Mouse (Mus musculus) embryonic facial prominence, embryonic 10.5 days (tissue): ENCODE data around the gene Hba-a1. TPM values are rescaled to one million over a fixed set of nuclear protein-coding genes. Genes with fewer than 3 reads are reported as not detected.

Experiments used
- DNase-seq: peaks from one replicate; pipeline ENCODE4 v3.0.0-alpha.2; 2017; ENCODE audit warnings: low spot score
- H3K27ac ChIP-seq: fragments of 300-500 bp; sonication (generic); replicated peaks from 2 replicates; pipeline ENCODE4 v1.5.1; 2016; ENCODE audit warnings: mild to moderate bottlenecking
- H3K27me3 ChIP-seq: fragments of 300-500 bp; sonication (generic); replicated peaks from 2 replicates; pipeline ENCODE4 v1.6.1; 2016; ENCODE audit warnings: low read depth, mild to moderate bottlenecking; ENCODE audit not compliant: poor library complexity, severe bottlenecking
- H3K36me3 ChIP-seq: fragments of 300-500 bp; sonication (generic); replicated peaks from 2 replicates; pipeline ENCODE4 v1.6.1; 2016; ENCODE audit warnings: mild to moderate bottlenecking, moderate library complexity
- H3K4me1 ChIP-seq: fragments of 300-500 bp; sonication (generic); 2 replicates; pipeline ENCODE4 v1.6.1; 2016
- H3K4me3 ChIP-seq: fragments of 300-500 bp; sonication (generic); 2 replicates; pipeline ENCODE4 v1.5.1; 2016; ENCODE audit warnings: mild to moderate bottlenecking, moderate library complexity
- H3K9me3 ChIP-seq: fragments of 300-500 bp; sonication (generic); 2 replicates; pipeline ENCODE4 v1.6.1; 2016; ENCODE audit warnings: mild to moderate bottlenecking
- WGBS: fragments of 180-500 bp; shearing (Covaris S2); methylation state at CpG from one replicate; pipeline ENCODE4 v1.1.7; 2016; 5-methylcytosine and 5-hydroxymethylcytosine counted together
- polyA plus RNA-seq: library from polyadenylated mRNA; unstranded; fragments of >200 nt; fragmentation: Nextera tagmentation; extraction: Ambion mirVana; gene quantifications from 2 replicates; pipeline ENCODE4 v1.2.1, GENCODE M21; 2016

Gene Hba-a1
- polyA plus RNA-seq, 1 experiment from 2014 or later = 2,000 TPM

GRCm38 (mm10) chr11:32244064-32244463, 39.2 kb upstream of the Hba-a1 start:
- no peak for DNase-seq
- peaks cover 14% of the 10 kb centered on the region for H3K4me1 ChIP-seq
- H3K9me3 ChIP-seq = no peaks in the 10 kb centered on the region
- 0 out of 2 replicates have a peak overlapping the region, but pooled peaks have one; percentile 40 for H3K27ac ChIP-seq
- WGBS = 63% methylated on average over 3 of the region's 3 CpGs
- no peaks in the 10 kb centered on the region for H3K27me3 ChIP-seq
- no peak overlapping the region for H3K4me3 ChIP-seq
- H3K36me3 ChIP-seq = peaks cover 93% of the 10 kb centered on the region

- Histone ChIP-seq H3K36me3 (peaks cover 95% of the 10 kb centered on the region), H3K9me3 (no peaks in the 10 kb centered on the region), H3K27me3 (no peaks in the 10 kb centered on the region), H3K4me3 (no peak overlapping the region), H3K4me1 (peaks cover 14% of the 10 kb centered on the region), H3K27ac (0 out of 2 replicates have a peak overlapping the region, but pooled peaks have one; percentile 40)
- 85% methylated on average over 1 of the region's 1 CpGs for WGBS
- DNase-seq = no peak
Measured at GRCm38 (mm10) chr11:32244617-32245016, 38.7 kb upstream of the Hba-a1 start.

- no peaks in the 10 kb centered on the region for H3K9me3 ChIP-seq
- no peak for DNase-seq
- no peak overlapping the region for H3K27ac ChIP-seq
- H3K4me1 ChIP-seq = peaks cover 14% of the 10 kb centered on the region
- 91% methylated on average over 6 of the region's 6 CpGs for WGBS
- no peaks in the 10 kb centered on the region for H3K27me3 ChIP-seq
- no peak overlapping the region for H3K4me3 ChIP-seq
- H3K36me3 ChIP-seq = peaks cover 95% of the 10 kb centered on the region
Measured at GRCm38 (mm10) chr11:32245614-32246013, 37.7 kb upstream of the Hba-a1 start.

GRCm38 (mm10) chr11:32247068-32247467, 36.2 kb upstream of the Hba-a1 start:
- Histone ChIP-seq H3K36me3 (peaks cover 94% of the 10 kb centered on the region), H3K27me3 (no peaks in the 10 kb centered on the region), H3K4me1 (peaks cover 14% of the 10 kb centered on the region), H3K9me3 (no peaks in the 10 kb centered on the region), H3K27ac (no peak overlapping the region), H3K4me3 (no peak overlapping the region)
- DNase-seq = no peak

GRCm38 (mm10) chr11:32248350-32248749, 35.0 kb upstream of the Hba-a1 start:
- Histone ChIP-seq H3K4me1 (peaks cover 13% of the 10 kb centered on the region), H3K36me3 (peaks cover 94% of the 10 kb centered on the region), H3K27ac (no peak overlapping the region), H3K4me3 (no peak overlapping the region), H3K9me3 (no peaks in the 10 kb centered on the region), H3K27me3 (no peaks in the 10 kb centered on the region)
- DNase-seq = no peak
- WGBS = 85% methylated on average over 3 of the region's 3 CpGs

- Histone ChIP-seq H3K9me3 (no peaks in the 10 kb centered on the region), H3K27ac (no peak overlapping the region), H3K36me3 (peaks cover 95% of the 10 kb centered on the region), H3K4me3 (no peak overlapping the region), H3K27me3 (no peaks in the 10 kb centered on the region), H3K4me1 (no peaks in the 10 kb centered on the region)
- WGBS = 85% methylated on average over 8 of the region's 8 CpGs
- no peak for DNase-seq
Measured at GRCm38 (mm10) chr11:32250880-32251763, 32.2 kb upstream of the Hba-a1 start.

- no peak overlapping the region for H3K27ac ChIP-seq
- 95% methylated on average over 1 of the region's 1 CpGs for WGBS
- H3K4me3 ChIP-seq = no peak overlapping the region
- H3K36me3 ChIP-seq = peaks cover 75% of the 10 kb centered on the region
- DNase-seq = no peak
- no peaks in the 10 kb centered on the region for H3K27me3 ChIP-seq
- H3K9me3 ChIP-seq = no peaks in the 10 kb centered on the region
- H3K4me1 ChIP-seq = no peaks in the 10 kb centered on the region
Measured at GRCm38 (mm10) chr11:32253121-32253520, 30.2 kb upstream of the Hba-a1 start.

- DNase-seq = no peak
- Histone ChIP-seq H3K4me3 (no peak overlapping the region), H3K36me3 (peaks cover 74% of the 10 kb centered on the region), H3K27ac (no peak overlapping the region), H3K4me1 (no peaks in the 10 kb centered on the region), H3K27me3 (no peaks in the 10 kb centered on the region), H3K9me3 (no peaks in the 10 kb centered on the region)
- WGBS = 98% methylated on average over 1 of the region's 1 CpGs
Measured at GRCm38 (mm10) chr11:32256146-32256545, 27.2 kb upstream of the Hba-a1 start.

GRCm38 (mm10) chr11:32256566-32256965, 26.7 kb upstream of the Hba-a1 start:
- Histone ChIP-seq H3K4me3 (no peak overlapping the region), H3K27ac (0 out of 2 replicates have a peak overlapping the region, but pooled peaks have one; percentile 14), H3K36me3 (peaks cover 73% of the 10 kb centered on the region), H3K4me1 (no peaks in the 10 kb centered on the region), H3K27me3 (no peaks in the 10 kb centered on the region), H3K9me3 (no peaks in the 10 kb centered on the region)
- 85% methylated on average over 3 of the region's 3 CpGs for WGBS
- DNase-seq = no peak

- 80% methylated on average over 10 of the region's 10 CpGs for WGBS
- 0 out of 2 replicates have a peak overlapping the region, but pooled peaks have one; percentile 40 for H3K27ac ChIP-seq
Measured at GRCm38 (mm10) chr11:32262674-32263415, 20.5 kb upstream of the Hba-a1 start.

GRCm38 (mm10) chr11:32265117-32265738, 18.1 kb upstream of the Hba-a1 start:
- peaks cover 27% of the 10 kb centered on the region for H3K36me3 ChIP-seq
- H3K4me3 ChIP-seq = no peak overlapping the region
- H3K4me1 ChIP-seq = peaks cover 27% of the 10 kb centered on the region
- no peaks in the 10 kb centered on the region for H3K9me3 ChIP-seq
- H3K27ac ChIP-seq = no peak overlapping the region
- 91% methylated on average over 3 of the region's 3 CpGs for WGBS
- no peak for DNase-seq
- H3K27me3 ChIP-seq = 0 out of 2 replicates have a peak, but pooled peaks cover 4% of the 10 kb centered on the region

More at GRCm38 (mm10) chr11:32262674-32263415, 20.5 kb upstream of the Hba-a1 start:
- Histone ChIP-seq H3K9me3 (no peaks in the 10 kb centered on the region), H3K4me1 (peaks cover 21% of the 10 kb centered on the region), H3K36me3 (peaks cover 44% of the 10 kb centered on the region), H3K4me3 (no peak overlapping the region), H3K27me3 (no peaks in the 10 kb centered on the region)
- no peak for DNase-seq

- no peak overlapping the region for H3K4me3 ChIP-seq
- peaks cover 17% of the 10 kb centered on the region for H3K36me3 ChIP-seq
- no peak overlapping the region for H3K27ac ChIP-seq
- H3K4me1 ChIP-seq = peaks cover 27% of the 10 kb centered on the region
- 92% methylated on average over 6 of the region's 6 CpGs for WGBS
- no peaks in the 10 kb centered on the region for H3K9me3 ChIP-seq
- 0 out of 2 replicates have a peak, but pooled peaks cover 4% of the 10 kb centered on the region for H3K27me3 ChIP-seq
- no peak for DNase-seq
Measured at GRCm38 (mm10) chr11:32266194-32266593, 17.1 kb upstream of the Hba-a1 start.
